Mouse (Mus musculus) megakaryocyte, embryonic 14.5 days (primary cell): Measurements from ENCODE around the gene Gp1ba. TPM values are rescaled to one million over a fixed set of nuclear protein-coding genes. Genes with fewer than 3 reads are reported as not detected.

ENCODE experiments used
- H3K27me3 ChIP-seq: replicated peaks from 2 replicates; pipeline ENCODE3; 2012; ENCODE audit warnings: inconsistent platforms
- H3K36me3 ChIP-seq: replicated peaks from 2 replicates; pipeline ENCODE3; 2012; ENCODE audit warnings: low read length, inconsistent platforms, mixed read lengths
- H3K4me1 ChIP-seq: 2 replicates; pipeline ENCODE4 v1.6.1; 2012; ENCODE audit warnings: inconsistent platforms
- H3K4me3 ChIP-seq: replicated peaks from 2 replicates; pipeline ENCODE3; 2012; ENCODE audit warnings: moderate library complexity, mild to moderate bottlenecking, inconsistent platforms
- H3K9me3 ChIP-seq: 2 replicates; pipeline ENCODE4 v1.6.1; 2012; ENCODE audit warnings: inconsistent platforms
- FLI1 ChIP-seq: IDR thresholded peaks from 2 replicates; pipeline ENCODE4 v1.6.1; 2012; ENCODE audit warnings: low read length, inconsistent platforms, mixed read lengths
- GATA1 ChIP-seq: IDR thresholded peaks from 3 replicates; pipeline ENCODE4 v1.6.1; 2012; ENCODE audit warnings: mixed read lengths, low read length, inconsistent platforms, borderline replicate concordance
- polyA plus RNA-seq: library from polyadenylated mRNA; stranded (reverse); fragments of >175 nt; gene quantifications from 2 replicates; pipeline ENCODE4 v1.2.3, GENCODE M21; 2012; ENCODE audit warnings: low replicate concordance; ENCODE audit not compliant: insufficient read depth

Gene Gp1ba
- polyA plus RNA-seq, 1 experiment: 898 TPM

GRCm38 (mm10) chr11:70645461-70646258 lies 6.7 kb downstream of the Gp1ba start:
- Histone ChIP-seq H3K4me1 (peaks cover 71% of the 10 kb centered on the region), H3K27me3 (no peaks in the 10 kb centered on the region), H3K4me3 (peak overlapping the region; percentile 93), H3K9me3 (no peaks in the 10 kb centered on the region), H3K36me3 (peaks cover 84% of the 10 kb centered on the region)
- TF ChIP-seq GATA1: no peak

GRCm38 (mm10) chr11:70646259-70646555 lies 7.3 kb downstream of the Gp1ba start:
- Histone ChIP-seq H3K27me3 (no peaks in the 10 kb centered on the region), H3K9me3 (no peaks in the 10 kb centered on the region), H3K4me1 (peaks cover 71% of the 10 kb centered on the region), H3K36me3 (peaks cover 84% of the 10 kb centered on the region), H3K4me3 (peak overlapping the region; percentile 93)
- TF ChIP-seq GATA1: no peak
- TF ChIP-seq FLI1: no peak

GRCm38 (mm10) chr11:70646691-70647650 lies 8.0 kb downstream of the Gp1ba start, which contains the start of the genes Rnf167 and Slc25a11:
TSS of gene Rnf167 (plus strand) at chr11:70647235.
TSS of gene Slc25a11 (minus strand) at chr11:70647479.
- H3K4me1 ChIP-seq: peaks cover 73% of the 10 kb centered on the region
- no peaks in the 10 kb centered on the region for H3K27me3 ChIP-seq
- H3K9me3 ChIP-seq: no peaks in the 10 kb centered on the region
- H3K4me3 ChIP-seq: peak within 1 kb of the TSS; percentile 93
- peak; percentile 42; the same call in 1 of the 2 replicates for TF ChIP-seq FLI1
- no peak for TF ChIP-seq GATA1
- peaks cover 86% of the 10 kb centered on the region for H3K36me3 ChIP-seq

GRCm38 (mm10) chr11:70647716-70648420 lies 8.9 kb downstream of the Gp1ba start:
- no peaks in the 10 kb centered on the region for H3K27me3 ChIP-seq
- H3K36me3 ChIP-seq: peaks cover 86% of the 10 kb centered on the region
- no peaks in the 10 kb centered on the region for H3K9me3 ChIP-seq
- H3K4me3 ChIP-seq: peak overlapping the region; percentile 93
- no peak for TF ChIP-seq GATA1
- TF ChIP-seq FLI1: 0 out of 2 replicates have a peak, but pooled peaks have one; percentile 2
- peaks cover 78% of the 10 kb centered on the region for H3K4me1 ChIP-seq

GRCm38 (mm10) chr11:70648512-70648911 lies 9.6 kb downstream of the Gp1ba start:
- Histone ChIP-seq H3K9me3 (no peaks in the 10 kb centered on the region), H3K36me3 (peaks cover 84% of the 10 kb centered on the region), H3K4me1 (peaks cover 73% of the 10 kb centered on the region), H3K4me3 (peak overlapping the region; percentile 93), H3K27me3 (no peaks in the 10 kb centered on the region)
- no peak for TF ChIP-seq GATA1
- TF ChIP-seq FLI1: no peak

GRCm38 (mm10) chr11:70649185-70649734 lies 10.3 kb downstream of the Gp1ba start:
- H3K27me3 ChIP-seq: no peaks in the 10 kb centered on the region
- H3K36me3 ChIP-seq: peaks cover 79% of the 10 kb centered on the region
- peak overlapping the region; percentile 93 for H3K4me3 ChIP-seq
- H3K4me1 ChIP-seq: peaks cover 68% of the 10 kb centered on the region
- H3K9me3 ChIP-seq: no peaks in the 10 kb centered on the region
- TF ChIP-seq GATA1 (no peak), FLI1 (no peak)

GRCm38 (mm10) chr11:70650322-70651175 lies 11.6 kb downstream of the Gp1ba start:
- Histone ChIP-seq H3K4me3 (peak overlapping the region; percentile 100), H3K36me3 (peaks cover 66% of the 10 kb centered on the region), H3K9me3 (no peaks in the 10 kb centered on the region), H3K27me3 (no peaks in the 10 kb centered on the region), H3K4me1 (peaks cover 60% of the 10 kb centered on the region)
- TF ChIP-seq GATA1: no peak
- no peak for TF ChIP-seq FLI1

- no peak for TF ChIP-seq GATA1
- TF ChIP-seq FLI1: no peak
- peaks cover 59% of the 10 kb centered on the region for H3K36me3 ChIP-seq
- no peaks in the 10 kb centered on the region for H3K27me3 ChIP-seq
- no peaks in the 10 kb centered on the region for H3K9me3 ChIP-seq
- peaks cover 61% of the 10 kb centered on the region for H3K4me1 ChIP-seq
- H3K4me3 ChIP-seq: peak overlapping the region; percentile 100
Measured at GRCm38 (mm10) chr11:70651391-70651790, 12.5 kb downstream of the Gp1ba start.
